Mouse (Mus musculus): Measurements from ENCODE around the gene Tbc1d10a. TPM values are rescaled to one million over a fixed set of nuclear protein-coding genes. Genes with fewer than 3 reads are reported as not detected.

The Tbc1d10a gene
- polyA plus RNA-seq, 1 experiment from 2014 or later, result 22.4 TPM

- no peak overlapping the region for H3K27ac ChIP-seq (ENCODE audit: low read depth, low read length)
- no peaks in the 10 kb centered on the region for H3K36me3 ChIP-seq (ENCODE audit: control insufficient read depth, insufficient read depth, low read length)
- H3K9ac ChIP-seq (ENCODE audit: low read length), result no peak overlapping the region
- ATAC-seq (replicated peaks; ENCODE audit: low FRiP score) (no peak), DNase-seq (ENCODE audit: low spot score) (no peak)
- WGBS, result 81% methylated on average over 3 of the region's 3 CpGs
- H3K4me1 ChIP-seq (replicated peaks; ENCODE audit: control insufficient read depth, insufficient read depth, low read length), result peaks cover 5% of the 10 kb centered on the region
- no peak overlapping the region for H3K4me3 ChIP-seq (ENCODE audit: low read depth, low read length)
- H3K9me3 ChIP-seq (ENCODE audit: control insufficient read depth, low read length), result no peaks in the 10 kb centered on the region
- H3K4me2 ChIP-seq (ENCODE audit: low read depth, low read length, severe bottlenecking), result no peak overlapping the region
- H3K27me3 ChIP-seq (ENCODE audit: control insufficient read depth, insufficient read depth, low read length), result no peaks in the 10 kb centered on the region
These were observed 4.1 kb downstream of the Tbc1d10a start for GRCm38 (mm10) chr11:4190677-4191076.

DNA sequence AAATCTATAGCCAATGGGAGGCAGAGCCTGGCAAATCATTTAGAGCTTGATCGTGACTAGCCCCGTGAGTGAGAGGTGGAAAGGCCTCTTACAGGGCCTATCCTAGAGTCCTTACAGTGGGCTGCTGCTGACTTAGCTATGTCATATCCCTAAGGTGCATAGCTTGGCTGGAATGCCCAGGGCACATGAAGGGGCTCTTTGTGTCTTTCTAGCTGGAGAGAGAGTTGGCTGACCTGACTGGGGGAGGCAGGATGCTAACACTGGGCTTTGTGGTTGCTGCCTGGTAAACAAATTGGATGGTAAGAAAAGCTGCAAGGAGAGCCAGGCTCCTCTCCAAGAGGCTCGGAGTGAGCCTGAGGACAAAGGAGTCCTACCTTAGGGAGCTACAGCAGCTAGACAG, 6.2 kb downstream of the Tbc1d10a start:
- Histone ChIP-seq H3K27ac (ENCODE audit: low read depth, low read length) (no peak overlapping the region), H3K9me3 (ENCODE audit: control insufficient read depth, low read length) (no peaks in the 10 kb centered on the region), H3K9ac (ENCODE audit: low read length) (no peak overlapping the region), H3K4me3 (ENCODE audit: low read depth, low read length) (no peak overlapping the region), H3K4me1 (replicated peaks; ENCODE audit: control insufficient read depth, insufficient read depth, low read length) (peaks cover 1% of the 10 kb centered on the region; the same call in 1 of the 2 replicates), H3K4me2 (ENCODE audit: low read depth, low read length, severe bottlenecking) (no peak overlapping the region), H3K36me3 (ENCODE audit: control insufficient read depth, insufficient read depth, low read length) (no peaks in the 10 kb centered on the region), H3K27me3 (ENCODE audit: control insufficient read depth, insufficient read depth, low read length) (no peaks in the 10 kb centered on the region)
- whole genome bisulfite sequencing, result 71% methylated on average over 3 of the region's 3 CpGs
- ATAC-seq (replicated peaks; ENCODE audit: low FRiP score) (no peak), DNase-seq (ENCODE audit: low spot score) (no peak)

DNA sequence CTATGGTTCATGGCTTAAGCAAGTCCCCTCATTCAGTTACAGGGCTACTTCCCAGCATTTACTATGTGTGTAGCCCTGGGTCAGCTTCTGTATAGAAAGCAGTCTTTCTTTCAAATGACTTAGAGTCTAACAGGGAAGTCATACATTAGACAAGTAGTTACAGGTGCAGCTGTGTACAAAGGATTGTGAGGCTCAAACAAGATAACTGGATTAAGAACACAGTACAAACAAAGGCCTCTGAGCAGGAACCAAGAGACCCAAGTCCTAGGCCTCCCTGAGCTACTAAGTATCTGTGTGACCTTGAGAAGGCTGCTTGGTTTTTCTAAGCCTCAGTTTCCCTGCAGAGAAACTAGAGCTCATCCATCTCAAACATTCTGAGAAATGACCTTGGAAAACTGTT, 6.8 kb downstream of the Tbc1d10a start:
- no peaks in the 10 kb centered on the region for H3K9me3 ChIP-seq (ENCODE audit: control insufficient read depth, low read length)
- H3K27ac ChIP-seq (ENCODE audit: low read depth, low read length), result no peak overlapping the region
- no peak overlapping the region for H3K9ac ChIP-seq (ENCODE audit: low read length)
- no peak overlapping the region for H3K4me2 ChIP-seq (ENCODE audit: low read depth, low read length, severe bottlenecking)
- no peaks in the 10 kb centered on the region for H3K4me1 ChIP-seq (replicated peaks; ENCODE audit: control insufficient read depth, insufficient read depth, low read length)
- H3K36me3 ChIP-seq (ENCODE audit: control insufficient read depth, insufficient read depth, low read length), result no peaks in the 10 kb centered on the region
- no peaks in the 10 kb centered on the region for H3K27me3 ChIP-seq (ENCODE audit: control insufficient read depth, insufficient read depth, low read length)
- H3K4me3 ChIP-seq (ENCODE audit: low read depth, low read length), result no peak overlapping the region
- DNase-seq (ENCODE audit: low spot score), result no peak
- no peak for ATAC-seq (replicated peaks; ENCODE audit: low FRiP score)

DNA sequence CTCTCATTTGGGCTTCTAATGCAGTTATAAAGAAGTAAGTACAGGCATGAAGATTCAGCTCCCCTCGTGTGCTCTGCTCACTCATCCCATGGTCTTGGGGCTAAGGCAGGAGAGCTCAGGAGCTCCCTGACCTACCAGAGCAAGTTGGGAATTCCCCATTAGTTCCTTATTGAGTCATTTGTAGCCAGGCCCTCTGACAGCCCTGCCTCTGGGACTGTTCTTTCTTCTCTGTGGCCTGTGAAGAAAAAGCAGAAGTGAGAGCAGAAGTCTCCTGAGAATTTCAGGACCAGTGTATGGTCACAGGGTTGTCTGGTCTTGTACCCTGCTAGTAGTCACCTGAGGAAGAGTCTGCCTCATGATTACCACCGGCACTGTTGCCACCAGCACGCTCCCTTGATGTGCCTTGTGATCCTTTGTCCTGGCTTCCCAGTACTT, 9.0 kb downstream of the Tbc1d10a start:
- no peak for DNase-seq (ENCODE audit: low spot score)
- ATAC-seq (replicated peaks; ENCODE audit: low FRiP score), result no peak
- H3K9ac ChIP-seq (ENCODE audit: low read length), result no peak overlapping the region
- H3K36me3 ChIP-seq (ENCODE audit: control insufficient read depth, insufficient read depth, low read length), result no peaks in the 10 kb centered on the region
- H3K4me2 ChIP-seq (ENCODE audit: low read depth, low read length, severe bottlenecking), result no peak overlapping the region
- no peaks in the 10 kb centered on the region for H3K4me1 ChIP-seq (replicated peaks; ENCODE audit: control insufficient read depth, insufficient read depth, low read length)
- no peak overlapping the region for H3K4me3 ChIP-seq (ENCODE audit: low read depth, low read length)
- H3K27ac ChIP-seq (ENCODE audit: low read depth, low read length), result no peak overlapping the region
- H3K27me3 ChIP-seq (ENCODE audit: control insufficient read depth, insufficient read depth, low read length), result no peaks in the 10 kb centered on the region
- no peaks in the 10 kb centered on the region for H3K9me3 ChIP-seq (ENCODE audit: control insufficient read depth, low read length)
- WGBS, result 81% methylated on average over 3 of the region's 3 CpGs

DNA sequence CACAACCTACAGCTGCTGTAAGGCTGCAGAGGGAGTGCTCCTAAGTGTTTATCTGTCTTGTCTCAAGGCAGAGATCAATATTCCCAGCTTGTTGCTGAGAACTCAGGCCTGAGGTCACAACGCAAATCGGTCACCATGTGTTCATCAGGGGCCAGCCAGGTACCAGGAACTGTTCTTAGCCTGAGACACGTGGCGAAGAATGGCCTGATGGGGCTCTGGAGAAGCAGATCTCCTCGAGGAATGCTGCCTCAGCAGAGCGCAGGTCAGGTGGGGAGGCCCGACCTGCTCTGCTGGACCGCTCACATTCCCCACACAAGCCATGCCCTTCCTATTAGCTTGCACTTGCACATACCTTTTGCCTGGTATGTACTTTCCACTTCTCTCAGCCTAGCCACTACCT, 10.0 kb downstream of the Tbc1d10a start:
- Histone ChIP-seq H3K9ac (ENCODE audit: low read length) (no peak overlapping the region), H3K27ac (ENCODE audit: low read depth, low read length) (no peak overlapping the region), H3K4me2 (ENCODE audit: low read depth, low read length, severe bottlenecking) (no peak overlapping the region), H3K27me3 (ENCODE audit: control insufficient read depth, insufficient read depth, low read length) (no peaks in the 10 kb centered on the region), H3K9me3 (ENCODE audit: control insufficient read depth, low read length) (no peaks in the 10 kb centered on the region), H3K4me1 (replicated peaks; ENCODE audit: control insufficient read depth, insufficient read depth, low read length) (no peaks in the 10 kb centered on the region), H3K36me3 (ENCODE audit: control insufficient read depth, insufficient read depth, low read length) (no peaks in the 10 kb centered on the region), H3K4me3 (ENCODE audit: low read depth, low read length) (no peak overlapping the region)
- ATAC-seq (replicated peaks; ENCODE audit: low FRiP score) (no peak), DNase-seq (ENCODE audit: low spot score) (no peak)
- WGBS, result 82% methylated on average over 8 of the region's 8 CpGs

DNA sequence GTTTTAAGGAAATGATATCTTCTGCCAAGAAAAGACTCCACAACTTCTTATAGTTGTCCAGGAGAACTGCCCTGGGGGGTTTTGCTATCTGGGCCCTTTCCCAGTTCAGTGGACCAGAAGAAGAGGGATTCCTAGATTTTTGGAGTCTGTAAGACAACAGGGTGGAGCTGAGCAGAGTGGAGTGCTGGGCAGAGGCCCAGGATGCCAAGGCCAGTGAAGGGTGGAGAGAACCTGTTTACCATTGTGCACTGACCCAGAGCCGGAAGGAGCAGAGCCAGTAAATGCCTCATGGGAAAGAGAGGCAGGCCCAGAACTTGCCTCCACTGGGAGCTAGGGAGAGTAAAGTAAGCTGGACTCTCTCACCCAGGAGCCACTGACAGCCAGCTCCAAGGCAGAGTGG, 11.1 kb downstream of the Tbc1d10a start:
- 92% methylated on average over 1 of the region's 1 CpGs for WGBS
- no peaks in the 10 kb centered on the region for H3K36me3 ChIP-seq (ENCODE audit: control insufficient read depth, insufficient read depth, low read length)
- ATAC-seq (replicated peaks; ENCODE audit: low FRiP score), result no peak
- H3K4me1 ChIP-seq (replicated peaks; ENCODE audit: control insufficient read depth, insufficient read depth, low read length), result no peaks in the 10 kb centered on the region
- H3K27me3 ChIP-seq (ENCODE audit: control insufficient read depth, insufficient read depth, low read length), result no peaks in the 10 kb centered on the region
- H3K4me3 ChIP-seq (ENCODE audit: low read depth, low read length), result no peak overlapping the region
- no peaks in the 10 kb centered on the region for H3K9me3 ChIP-seq (ENCODE audit: control insufficient read depth, low read length)
- DNase-seq (ENCODE audit: low spot score), result no peak
- H3K9ac ChIP-seq (ENCODE audit: low read length), result no peak overlapping the region
- H3K27ac ChIP-seq (ENCODE audit: low read depth, low read length), result no peak overlapping the region
- H3K4me2 ChIP-seq (ENCODE audit: low read depth, low read length, severe bottlenecking), result no peak overlapping the region

GRCm38 (mm10) chr11:4201981-4202700, 15.6 kb downstream of the Tbc1d10a start:
- no peak overlapping the region for H3K27ac ChIP-seq (ENCODE audit: low read depth, low read length)
- ATAC-seq (replicated peaks; ENCODE audit: low FRiP score) (no peak), DNase-seq (ENCODE audit: low spot score) (no peak)
- WGBS, result 83% methylated on average over 11 of the region's 11 CpGs
- no peaks in the 10 kb centered on the region for H3K4me1 ChIP-seq (replicated peaks; ENCODE audit: control insufficient read depth, insufficient read depth, low read length)
- no peaks in the 10 kb centered on the region for H3K36me3 ChIP-seq (ENCODE audit: control insufficient read depth, insufficient read depth, low read length)
- H3K9me3 ChIP-seq (ENCODE audit: control insufficient read depth, low read length), result no peaks in the 10 kb centered on the region
- no peak overlapping the region for H3K4me3 ChIP-seq (ENCODE audit: low read depth, low read length)
- H3K4me2 ChIP-seq (ENCODE audit: low read depth, low read length, severe bottlenecking), result no peak overlapping the region
- H3K9ac ChIP-seq (ENCODE audit: low read length), result no peak overlapping the region
- no peaks in the 10 kb centered on the region for H3K27me3 ChIP-seq (ENCODE audit: control insufficient read depth, insufficient read depth, low read length)

DNA sequence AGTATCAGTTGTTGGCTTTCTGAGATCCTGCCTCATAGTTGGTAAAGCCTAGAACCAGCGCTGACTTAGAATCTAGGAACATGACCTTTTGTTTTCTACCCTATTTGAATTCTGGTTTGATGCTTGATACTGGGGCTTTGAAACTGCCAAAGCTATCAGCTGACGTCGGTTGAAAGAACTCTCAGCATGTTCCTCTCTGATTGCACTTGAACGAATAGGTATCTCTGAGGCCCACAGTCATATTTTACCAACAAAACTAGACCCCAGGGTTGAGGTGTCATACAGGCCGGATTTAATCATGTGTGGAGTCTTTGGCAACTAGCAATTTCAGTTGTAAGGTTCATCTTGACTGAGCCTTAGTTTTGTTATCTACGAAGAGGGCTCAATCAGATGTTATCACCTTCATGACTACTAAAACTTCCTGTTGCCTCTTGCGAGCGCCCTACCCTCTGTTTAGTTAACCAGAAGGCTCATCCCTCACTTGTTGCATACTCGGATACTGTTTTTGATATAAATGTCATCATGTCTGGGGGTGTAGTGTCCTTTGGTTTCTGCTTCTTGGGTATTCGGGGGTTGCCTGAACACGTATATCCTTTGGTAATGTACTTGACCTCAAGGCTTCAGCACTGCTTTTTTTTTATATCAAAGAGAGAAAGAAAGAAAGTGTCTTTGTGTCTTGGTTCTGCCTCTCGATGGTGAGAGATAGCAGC, 16.6 kb downstream of the Tbc1d10a start:
- ATAC-seq (replicated peaks; ENCODE audit: low FRiP score) (no peak), DNase-seq (ENCODE audit: low spot score) (no peak)
- Histone ChIP-seq H3K9ac (ENCODE audit: low read length) (no peak overlapping the region), H3K4me1 (replicated peaks; ENCODE audit: control insufficient read depth, insufficient read depth, low read length) (no peaks in the 10 kb centered on the region), H3K27me3 (ENCODE audit: control insufficient read depth, insufficient read depth, low read length) (no peaks in the 10 kb centered on the region), H3K36me3 (ENCODE audit: control insufficient read depth, insufficient read depth, low read length) (no peaks in the 10 kb centered on the region), H3K9me3 (ENCODE audit: control insufficient read depth, low read length) (no peaks in the 10 kb centered on the region), H3K4me2 (ENCODE audit: low read depth, low read length, severe bottlenecking) (no peak overlapping the region), H3K27ac (ENCODE audit: low read depth, low read length) (no peak overlapping the region), H3K4me3 (ENCODE audit: low read depth, low read length) (no peak overlapping the region)
- WGBS, result 90% methylated on average over 12 of the region's 12 CpGs

- no peak for ATAC-seq (replicated peaks; ENCODE audit: low FRiP score)
- DNase-seq (ENCODE audit: low spot score), result no peak
- Histone ChIP-seq H3K27ac (ENCODE audit: low read depth, low read length) (no peak overlapping the region), H3K4me2 (ENCODE audit: low read depth, low read length, severe bottlenecking) (no peak overlapping the region), H3K27me3 (ENCODE audit: control insufficient read depth, insufficient read depth, low read length) (no peaks in the 10 kb centered on the region), H3K4me1 (replicated peaks; ENCODE audit: control insufficient read depth, insufficient read depth, low read length) (no peaks in the 10 kb centered on the region), H3K9ac (ENCODE audit: low read length) (no peak overlapping the region), H3K36me3 (ENCODE audit: control insufficient read depth, insufficient read depth, low read length) (no peaks in the 10 kb centered on the region), H3K9me3 (ENCODE audit: control insufficient read depth, low read length) (no peaks in the 10 kb centered on the region), H3K4me3 (ENCODE audit: low read depth, low read length) (no peak overlapping the region)
- 51% methylated on average over 2 of the region's 2 CpGs for WGBS
These were observed 17.1 kb downstream of the Tbc1d10a start for GRCm38 (mm10) chr11:4203705-4204074.

Measured in forebrain, embryonic 11.5 days (tissue).